Mouse (Mus musculus) midbrain, embryonic 14.5 days (tissue): ENCODE results near the gene Zfp687. TPM values are rescaled to one million over a fixed set of nuclear protein-coding genes. Genes with fewer than 3 reads are reported as not detected.

Source experiments
- ATAC-seq: fragments of 200-750 bp; cut with Nextera tagmentation; 2 replicates; pipeline ENCODE4 v1.8.0; 2017; ENCODE audit warnings: moderate number of reproducible peaks, moderate library complexity; ENCODE audit not compliant: low FRiP score, low TSS enrichment
- DNase-seq: peaks from one replicate; pipeline ENCODE4 v3.0.0-alpha.2; 2015
- H3K27ac ChIP-seq: fragments of 300-500 bp; sonication (generic); replicated peaks from 2 replicates; pipeline ENCODE4 v1.5.1; 2014; ENCODE audit warnings: mild to moderate bottlenecking, low read depth, low read length, moderate library complexity
- H3K27me3 ChIP-seq: fragments of 300-500 bp; sonication (generic); 2 replicates; pipeline ENCODE4 v1.6.1; 2014; ENCODE audit warnings: low read length, control low read depth, mixed read lengths; ENCODE audit not compliant: control insufficient read depth, insufficient read depth
- H3K36me3 ChIP-seq: fragments of 300-500 bp; sonication (generic); 2 replicates; pipeline ENCODE4 v1.6.1; 2014; ENCODE audit warnings: low read length, control low read depth; ENCODE audit not compliant: control insufficient read depth, insufficient read depth
- H3K4me1 ChIP-seq: fragments of 300-500 bp; sonication (generic); 2 replicates; pipeline ENCODE4 v1.6.1; 2014; ENCODE audit warnings: mild to moderate bottlenecking, antibody characterized with exemption, low read length, control low read depth; ENCODE audit not compliant: control insufficient read depth, insufficient read depth
- H3K4me2 ChIP-seq: fragments of 300-500 bp; sonication (generic); 2 replicates; pipeline ENCODE4 v1.6.1; 2014; ENCODE audit warnings: mild to moderate bottlenecking, low read length, moderate library complexity
- H3K4me3 ChIP-seq: fragments of 300-500 bp; sonication (generic); replicated peaks from 2 replicates; pipeline ENCODE4 v1.5.1; 2014; ENCODE audit warnings: low read depth, low read length
- H3K9ac ChIP-seq: fragments of 300-500 bp; sonication (generic); replicated peaks from 2 replicates; pipeline ENCODE4 v1.6.1; 2014; ENCODE audit warnings: mild to moderate bottlenecking, low read length, moderate library complexity
- H3K9me3 ChIP-seq: fragments of 300-500 bp; sonication (generic); 2 replicates; pipeline ENCODE4 v1.6.1; 2016; ENCODE audit warnings: low read length, control low read depth, mixed read lengths; ENCODE audit not compliant: control insufficient read depth
- WGBS: fragments of 180-500 bp; shearing (Covaris S2); extraction: QIAGEN DNeasy Blood & Tissue Kit; methylation state at CpG from one replicate; pipeline ENCODE4 v1.1.7; 2014; 5-methylcytosine and 5-hydroxymethylcytosine counted together
- microRNA-seq: library from miRNA; unstranded; fragments of <30 nt; microRNA quantifications from one replicate; pipeline ENCODE4, GENCODE M21; 2016
- polyA plus RNA-seq: library from polyadenylated mRNA; unstranded; fragments of >200 nt; fragmentation: Nextera tagmentation; extraction: Ambion mirVana; gene quantifications from 2 replicates; pipeline ENCODE4 v1.2.1, GENCODE M21; 2014

Zfp687 gene
- polyA plus RNA-seq, 1 experiment from 2014 or later, result 30.0 TPM

- H3K27me3 ChIP-seq, result no peaks in the 10 kb centered on the region
- 79% methylated on average over 1 of the region's 1 CpGs for WGBS
- H3K4me2 ChIP-seq, result no peak overlapping the region
- H3K36me3 ChIP-seq, result no peaks in the 10 kb centered on the region
- ATAC-seq (no peak), DNase-seq (no peak)
- H3K4me3 ChIP-seq, result no peak overlapping the region
- H3K9me3 ChIP-seq, result no peaks in the 10 kb centered on the region
- H3K9ac ChIP-seq, result no peak overlapping the region
- H3K4me1 ChIP-seq, result no peaks in the 10 kb centered on the region
- no peak overlapping the region for H3K27ac ChIP-seq
Observed at GRCm38 (mm10) chr3:94965878-94966277, 49.4 kb downstream of the Zfp687 start.

GRCm38 (mm10) chr3:94964989-94965388 lies 50.3 kb downstream of the Zfp687 start:
- H3K9me3 ChIP-seq, result no peaks in the 10 kb centered on the region
- DNase-seq (no peak), ATAC-seq (no peak)
- H3K4me1 ChIP-seq, result no peaks in the 10 kb centered on the region
- H3K27me3 ChIP-seq, result no peaks in the 10 kb centered on the region
- no peaks in the 10 kb centered on the region for H3K36me3 ChIP-seq
- no peak overlapping the region for H3K9ac ChIP-seq
- no peak overlapping the region for H3K4me3 ChIP-seq
- no peak overlapping the region for H3K4me2 ChIP-seq
- H3K27ac ChIP-seq, result no peak overlapping the region
- 100% methylated on average over 1 of the region's 1 CpGs for WGBS

GRCm38 (mm10) chr3:94960322-94960721 lies 54.9 kb downstream of the Zfp687 start:
- no peak overlapping the region for H3K4me2 ChIP-seq
- 0 out of 2 replicates have a peak, but pooled peaks cover under 1% of the 10 kb centered on the region for H3K4me1 ChIP-seq
- DNase-seq (no peak), ATAC-seq (no peak)
- H3K4me3 ChIP-seq, result no peak overlapping the region
- H3K36me3 ChIP-seq, result peaks cover 37% of the 10 kb centered on the region
- H3K9me3 ChIP-seq, result no peaks in the 10 kb centered on the region
- H3K9ac ChIP-seq, result no peak overlapping the region
- no peaks in the 10 kb centered on the region for H3K27me3 ChIP-seq
- H3K27ac ChIP-seq, result no peak overlapping the region
- 50% methylated on average over 5 of the region's 5 CpGs for WGBS

GRCm38 (mm10) chr3:94959871-94960270 lies 55.4 kb downstream of the Zfp687 start:
- Histone ChIP-seq H3K27ac (no peak overlapping the region), H3K4me1 (peaks cover 5% of the 10 kb centered on the region), H3K4me3 (no peak overlapping the region), H3K9me3 (no peaks in the 10 kb centered on the region), H3K36me3 (peaks cover 37% of the 10 kb centered on the region), H3K27me3 (no peaks in the 10 kb centered on the region), H3K4me2 (no peak overlapping the region), H3K9ac (no peak overlapping the region)
- 57% methylated on average over 8 of the region's 8 CpGs for WGBS
- ATAC-seq, result no peak
- no peak for DNase-seq

GRCm38 (mm10) chr3:94958295-94958694 lies 57.0 kb downstream of the Zfp687 start:
- WGBS, result 92% methylated on average over 8 of the region's 8 CpGs
- no peak overlapping the region for H3K4me2 ChIP-seq
- DNase-seq (no peak), ATAC-seq (no peak)
- H3K27me3 ChIP-seq, result no peaks in the 10 kb centered on the region
- no peak overlapping the region for H3K27ac ChIP-seq
- no peaks in the 10 kb centered on the region for H3K9me3 ChIP-seq
- H3K9ac ChIP-seq, result 0 out of 2 replicates have a peak overlapping the region, but pooled peaks have one; percentile 9
- H3K36me3 ChIP-seq, result peaks cover 37% of the 10 kb centered on the region
- no peak overlapping the region for H3K4me3 ChIP-seq
- H3K4me1 ChIP-seq, result peaks cover 9% of the 10 kb centered on the region

Small RNAs within 50 kb of the gene (microRNA-seq; reads per million reads assigned to microRNA genes)
- gene Mir7013, result 0.88 reads per million

Other genes with a start within 250 kb of the Zfp687 start
- gene Cgn, start 229.0 kb downstream of the Zfp687 start, polyA plus RNA-seq, result 5.9 and 7.7 TPM in 2 replicates
- 24.2 and 28.7 TPM in 2 replicates for gene Pogz, start 177.9 kb downstream of the Zfp687 start, polyA plus RNA-seq
- gene Psmb4, start 128.5 kb downstream of the Zfp687 start, polyA plus RNA-seq, result 377 and 407 TPM in 2 replicates
- 7.3 and 9.1 TPM in 2 replicates for gene Selenbp1, start 82.4 kb downstream of the Zfp687 start, polyA plus RNA-seq
- 8.3 and 8.6 TPM in 2 replicates for gene Rfx5, start 61.4 kb downstream of the Zfp687 start, polyA plus RNA-seq
- 24.3 and 28.7 TPM in 2 replicates for gene Pi4kb, start 40.7 kb downstream of the Zfp687 start, polyA plus RNA-seq
- gene Psmd4, start 27.2 kb upstream of the Zfp687 start, polyA plus RNA-seq, result 258 and 282 TPM in 2 replicates
- 15.0 and 15.4 TPM in 2 replicates for gene Pip5k1a, start 91.5 kb upstream of the Zfp687 start, polyA plus RNA-seq
- 194 and 204 TPM in 2 replicates for gene Vps72, start 95.6 kb upstream of the Zfp687 start, polyA plus RNA-seq
- 0.47 and 0.49 TPM in 2 replicates for gene Tmod4, start 109.0 kb upstream of the Zfp687 start, polyA plus RNA-seq
- 86.6 and 102 TPM in 2 replicates for gene Scnm1, start 118.6 kb upstream of the Zfp687 start, polyA plus RNA-seq
- 31.7 and 34.7 TPM in 2 replicates for gene Lysmd1, start 118.6 kb upstream of the Zfp687 start, polyA plus RNA-seq
- 0.92 and 3.4 TPM in 2 replicates for gene Tnfaip8l2, start 126.9 kb upstream of the Zfp687 start, polyA plus RNA-seq
- 39.0 and 44.4 TPM in 2 replicates for gene Sema6c, start 145.0 kb upstream of the Zfp687 start, polyA plus RNA-seq
- gene Gabpb2, start 202.5 kb upstream of the Zfp687 start, polyA plus RNA-seq, result 3.7 and 4.2 TPM in 2 replicates
- gene Cdc42se1, start 213.3 kb upstream of the Zfp687 start, polyA plus RNA-seq, result 58.3 and 64.5 TPM in 2 replicates
- gene Mllt11, start 216.7 kb upstream of the Zfp687 start, polyA plus RNA-seq, result 545 and 586 TPM in 2 replicates
- 0.11 and 0.15 TPM in 2 replicates for gene Gm128, start 226.2 kb upstream of the Zfp687 start, polyA plus RNA-seq
- gene Bnipl, start 235.7 kb upstream of the Zfp687 start, polyA plus RNA-seq, result not detected in 2 replicates